Mouse (Mus musculus) olfactory bulb, adult 2 months (tissue): ENCODE results near the gene Rps26.

Experiments used
- CTCF ChIP-seq: fragments of 200-500 bp; IDR thresholded peaks from 2 replicates; pipeline ENCODE4 v1.5.1; 2012; ENCODE audit warnings: low read depth, mild to moderate bottlenecking, low read length, moderate library complexity; ENCODE audit not compliant: insufficient read depth
- POLR2A ChIP-seq: fragments of 200-500 bp; IDR thresholded peaks from 2 replicates; pipeline ENCODE4 v1.6.1; 2012; ENCODE audit warnings: mild to moderate bottlenecking, low read depth, low read length, moderate library complexity; ENCODE audit not compliant: insufficient read depth

- TF ChIP-seq POLR2A (no peak), CTCF (no peak)
These were observed 5.0 kb upstream of the Rps26 start for GRCm38 (mm10) chr10:128631571-128631970.
